Mouse (Mus musculus) heart, postnatal 0 days (tissue): ENCODE measurements around the gene Hydin.

Experiments used
- CTCF ChIP-seq: IDR thresholded peaks from 2 replicates; pipeline ENCODE4 v1.5.1; 2016; ENCODE audit warnings: antibody characterized with exemption, control low read depth, low read depth
- EP300 ChIP-seq: IDR thresholded peaks from 2 replicates; pipeline ENCODE4 v1.6.1; 2016; ENCODE audit warnings: antibody characterized with exemption, low read depth

DNA sequence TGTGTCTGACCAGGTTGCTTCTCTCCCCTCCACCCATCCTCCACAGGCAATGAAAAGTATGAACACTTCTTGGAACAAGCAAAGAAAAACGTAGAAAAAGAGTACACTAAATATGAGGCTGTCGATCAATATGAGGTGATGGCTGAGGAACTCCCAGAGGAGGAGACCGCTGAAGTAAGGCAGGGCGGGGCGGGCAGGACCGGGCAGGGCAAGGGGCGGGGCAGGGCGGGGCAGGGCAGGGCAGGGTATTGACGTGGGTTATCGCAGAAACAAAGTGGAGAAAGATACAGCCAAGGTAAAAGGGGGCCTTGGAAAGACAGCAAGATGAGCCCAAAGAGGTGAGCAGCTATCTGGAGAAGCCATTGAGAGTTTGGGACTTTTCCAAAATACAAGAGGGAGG is 236.1 kb downstream of the Hydin start:
- TF ChIP-seq CTCF (no peak), EP300 (no peak)
